Mouse (Mus musculus): Measurements from ENCODE around the gene Nrxn2. TPM values are rescaled to one million over a fixed set of nuclear protein-coding genes. Genes with fewer than 3 reads are reported as not detected.

Nrxn2 gene
- total and polyA plus RNA-seq, 2 experiments from 2014 or later = 49.4 to 256 TPM

DNA sequence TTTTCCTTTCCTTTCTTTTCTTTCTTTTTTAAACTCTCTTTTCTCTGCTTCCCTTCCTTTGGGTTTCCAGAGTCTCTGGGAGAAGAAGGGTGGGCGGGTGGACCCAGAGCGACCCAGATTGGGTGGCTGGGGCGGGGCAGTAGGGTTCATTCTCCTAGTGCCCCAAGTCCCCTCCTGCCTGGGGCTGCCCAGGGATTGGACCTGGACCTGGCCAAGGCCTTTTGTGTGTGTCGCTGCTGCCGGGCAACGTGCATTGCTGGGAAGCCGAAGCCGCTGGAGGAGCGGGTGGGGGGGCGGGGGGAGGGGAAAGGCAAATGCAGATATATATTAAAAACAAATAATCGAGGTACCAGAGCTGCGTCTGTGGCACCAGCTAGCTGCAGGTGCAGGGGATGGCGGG, 114.1 kb downstream of the Nrxn2 start:
- H3K4me1 ChIP-seq (ENCODE audit: insufficient read depth) = peaks cover 8% of the 10 kb centered on the region; the same call in 1 of the 2 replicates
- H3K27ac ChIP-seq (ENCODE audit: low read depth, low read length) = peak overlapping the region; percentile 89
- H3K9me3 ChIP-seq (ENCODE audit: low read length) = no peaks in the 10 kb centered on the region
- WGBS = 8% methylated on average over 13 of the region's 13 CpGs
- DNase-seq (no peak), ATAC-seq (peak; percentile 26)
- TF ChIP-seq CTCF (IDR thresholded peaks at IDR 0.05; ENCODE audit: low read depth) = no peak
- H3K4me3 ChIP-seq (ENCODE audit: low read depth, low read length) = peak overlapping the region; percentile 41
- peak overlapping the region; percentile 65 for H3K9ac ChIP-seq
- no peaks in the 10 kb centered on the region for H3K27me3 ChIP-seq (ENCODE audit: insufficient read depth, low read length)
- H3K36me3 ChIP-seq (ENCODE audit: insufficient read depth) = peaks cover 7% of the 10 kb centered on the region; the same call in 1 of the 2 replicates
- H3K4me2 ChIP-seq (ENCODE audit: low read depth) = peak overlapping the region; percentile 60

DNA sequence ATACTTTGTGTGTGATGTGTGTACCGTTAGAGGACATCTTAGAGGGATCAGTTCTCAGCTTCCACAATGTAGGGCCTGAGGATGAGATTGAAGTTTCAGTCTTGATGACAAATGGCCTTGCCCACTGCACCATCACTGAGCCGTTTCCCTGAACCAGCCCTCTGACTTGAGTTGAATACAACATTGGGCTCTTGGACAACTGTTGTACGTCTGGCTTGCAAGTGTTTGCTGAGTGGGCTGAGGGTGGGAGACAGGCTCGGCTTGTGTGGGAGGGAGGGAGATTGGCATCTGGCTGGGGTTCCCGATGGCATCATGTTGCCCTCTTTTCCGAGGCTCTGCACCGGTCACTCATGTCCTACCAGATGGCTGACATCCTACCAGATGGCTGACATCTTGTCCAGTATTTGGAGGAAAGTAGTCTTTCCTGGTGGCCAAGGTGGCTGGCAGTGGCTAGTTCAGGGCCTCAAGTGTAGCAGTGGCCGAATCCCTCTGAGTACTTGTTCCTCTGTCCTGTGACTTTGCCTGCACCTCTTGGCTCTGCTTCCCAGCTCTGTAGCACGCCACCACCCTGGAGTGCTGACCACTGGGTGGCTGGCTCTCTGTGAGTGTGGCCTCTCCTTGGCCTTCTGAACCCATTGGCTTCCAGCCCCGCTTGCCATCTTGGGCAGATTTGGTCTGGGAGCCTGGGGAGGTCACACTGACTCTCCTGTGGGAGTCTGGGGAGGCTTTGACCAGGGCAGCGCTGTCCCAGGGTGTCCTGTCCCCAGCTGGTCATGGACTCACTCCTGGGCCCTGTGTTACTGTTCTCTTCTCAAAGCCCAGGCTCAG, 115.0 kb downstream of the Nrxn2 start:
- Histone ChIP-seq H3K36me3 (ENCODE audit: insufficient read depth) (0 out of 2 replicates have a peak, but pooled peaks cover 3% of the 10 kb centered on the region), H3K27me3 (ENCODE audit: insufficient read depth, low read length) (no peaks in the 10 kb centered on the region), H3K4me3 (ENCODE audit: low read depth, low read length) (no peak overlapping the region), H3K4me2 (ENCODE audit: low read depth) (peak overlapping the region; percentile 60; the same call in 1 of the 2 replicates), H3K27ac (ENCODE audit: low read depth, low read length) (peak overlapping the region; percentile 89; the same call in 1 of the 2 replicates), H3K4me1 (ENCODE audit: insufficient read depth) (0 out of 2 replicates have a peak, but pooled peaks cover 8% of the 10 kb centered on the region), H3K9ac (no peak overlapping the region), H3K9me3 (ENCODE audit: low read length) (no peaks in the 10 kb centered on the region)
- no peak for TF ChIP-seq CTCF (IDR thresholded peaks at IDR 0.05; ENCODE audit: low read depth)
- no peak for ATAC-seq
- no peak for DNase-seq
- 62% methylated on average over 11 of the region's 11 CpGs for WGBS

GRCm38 (mm10) chr19:6534118-6534415, 115.5 kb downstream of the Nrxn2 start:
- Histone ChIP-seq H3K27ac (ENCODE audit: low read depth, low read length) (0 out of 2 replicates have a peak overlapping the region, but pooled peaks have one; percentile 89), H3K9me3 (ENCODE audit: low read length) (no peaks in the 10 kb centered on the region), H3K36me3 (ENCODE audit: insufficient read depth) (no peaks in the 10 kb centered on the region), H3K4me3 (ENCODE audit: low read depth, low read length) (no peak overlapping the region), H3K27me3 (ENCODE audit: insufficient read depth, low read length) (no peaks in the 10 kb centered on the region), H3K4me1 (ENCODE audit: insufficient read depth) (0 out of 2 replicates have a peak, but pooled peaks cover 8% of the 10 kb centered on the region), H3K4me2 (ENCODE audit: low read depth) (no peak overlapping the region), H3K9ac (no peak overlapping the region)
- no peak for TF ChIP-seq CTCF (IDR thresholded peaks at IDR 0.05; ENCODE audit: low read depth)
- 45% methylated on average over 5 of the region's 5 CpGs for WGBS
- no peak for DNase-seq
- no peak for ATAC-seq

DNA sequence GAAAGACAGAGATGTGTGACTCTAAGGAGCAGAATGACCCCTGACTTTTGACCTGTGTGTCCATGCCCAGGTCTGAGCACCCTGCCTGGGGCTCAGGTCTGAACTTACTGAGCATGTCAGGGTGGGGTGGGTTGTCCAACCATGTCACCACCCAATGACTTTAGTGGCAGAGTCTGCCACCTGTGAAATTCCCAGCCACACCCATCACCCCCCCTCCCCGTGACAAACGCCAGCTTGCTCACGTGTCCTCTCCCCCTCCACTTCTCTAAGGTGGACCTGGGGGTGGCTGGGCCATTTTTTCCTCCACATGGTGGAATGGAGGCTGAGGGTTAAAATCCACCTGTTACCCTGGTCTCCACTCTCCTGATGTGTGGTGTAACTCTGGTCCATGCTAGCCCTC, 117.7 kb downstream of the Nrxn2 start:
- Histone ChIP-seq H3K4me2 (ENCODE audit: low read depth) (no peak overlapping the region), H3K9me3 (ENCODE audit: low read length) (no peaks in the 10 kb centered on the region), H3K36me3 (ENCODE audit: insufficient read depth) (no peaks in the 10 kb centered on the region), H3K27me3 (ENCODE audit: insufficient read depth, low read length) (no peaks in the 10 kb centered on the region), H3K9ac (no peak overlapping the region), H3K4me1 (ENCODE audit: insufficient read depth) (0 out of 2 replicates have a peak, but pooled peaks cover 8% of the 10 kb centered on the region), H3K27ac (ENCODE audit: low read depth, low read length) (no peak overlapping the region), H3K4me3 (ENCODE audit: low read depth, low read length) (no peak overlapping the region)
- no peak for ATAC-seq
- no peak for TF ChIP-seq CTCF (IDR thresholded peaks at IDR 0.05; ENCODE audit: low read depth)
- WGBS = 71% methylated on average over 3 of the region's 3 CpGs
- DNase-seq = no peak

DNA sequence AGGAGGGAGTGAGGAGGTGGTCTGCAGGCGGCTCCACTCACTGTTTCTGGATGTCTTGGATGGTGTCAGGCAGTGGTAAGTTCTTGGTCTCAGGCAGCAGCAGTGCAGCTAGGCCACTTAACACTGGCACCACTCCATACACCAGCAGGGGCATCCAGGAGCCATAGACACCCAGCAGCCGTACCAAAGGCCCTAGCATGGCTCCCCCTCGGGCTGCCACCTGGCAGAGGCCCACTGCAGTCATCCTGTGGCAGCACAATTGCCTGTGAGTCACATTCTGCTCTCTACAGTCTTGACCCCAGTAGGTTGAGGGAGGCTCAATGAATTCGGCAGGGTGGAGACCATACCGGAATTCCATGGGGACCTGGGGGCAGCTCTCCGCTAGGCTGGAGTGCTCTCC, 118.2 kb downstream of the Nrxn2 start:
- no peak for TF ChIP-seq CTCF (IDR thresholded peaks at IDR 0.05; ENCODE audit: low read depth)
- H3K4me3 ChIP-seq (ENCODE audit: low read depth, low read length) = no peak overlapping the region
- DNase-seq = no peak

GRCm38 (mm10) chr19:6537526-6537925, 119.0 kb downstream of the Nrxn2 start:
- WGBS = 81% methylated on average over 8 of the region's 8 CpGs
- Histone ChIP-seq H3K27ac (ENCODE audit: low read depth, low read length) (no peak overlapping the region), H3K36me3 (ENCODE audit: insufficient read depth) (no peaks in the 10 kb centered on the region), H3K4me2 (ENCODE audit: low read depth) (no peak overlapping the region), H3K9ac (no peak overlapping the region), H3K27me3 (ENCODE audit: insufficient read depth, low read length) (no peaks in the 10 kb centered on the region), H3K9me3 (ENCODE audit: low read length) (no peaks in the 10 kb centered on the region), H3K4me1 (ENCODE audit: insufficient read depth) (0 out of 2 replicates have a peak, but pooled peaks cover 6% of the 10 kb centered on the region), H3K4me3 (ENCODE audit: low read depth, low read length) (no peak overlapping the region)
- no peak for TF ChIP-seq CTCF (IDR thresholded peaks at IDR 0.05; ENCODE audit: low read depth)
- DNase-seq = no peak
- no peak for ATAC-seq

More for the DNA sequence above, 118.2 kb downstream of the Nrxn2 start:
- Histone ChIP-seq H3K36me3 (ENCODE audit: insufficient read depth) (no peaks in the 10 kb centered on the region), H3K9me3 (ENCODE audit: low read length) (no peaks in the 10 kb centered on the region), H3K9ac (no peak overlapping the region), H3K27me3 (ENCODE audit: insufficient read depth, low read length) (no peaks in the 10 kb centered on the region), H3K4me1 (ENCODE audit: insufficient read depth) (0 out of 2 replicates have a peak, but pooled peaks cover 8% of the 10 kb centered on the region), H3K27ac (ENCODE audit: low read depth, low read length) (no peak overlapping the region), H3K4me2 (ENCODE audit: low read depth) (no peak overlapping the region)
- WGBS = 58% methylated on average over 6 of the region's 6 CpGs
- no peak for ATAC-seq

DNA sequence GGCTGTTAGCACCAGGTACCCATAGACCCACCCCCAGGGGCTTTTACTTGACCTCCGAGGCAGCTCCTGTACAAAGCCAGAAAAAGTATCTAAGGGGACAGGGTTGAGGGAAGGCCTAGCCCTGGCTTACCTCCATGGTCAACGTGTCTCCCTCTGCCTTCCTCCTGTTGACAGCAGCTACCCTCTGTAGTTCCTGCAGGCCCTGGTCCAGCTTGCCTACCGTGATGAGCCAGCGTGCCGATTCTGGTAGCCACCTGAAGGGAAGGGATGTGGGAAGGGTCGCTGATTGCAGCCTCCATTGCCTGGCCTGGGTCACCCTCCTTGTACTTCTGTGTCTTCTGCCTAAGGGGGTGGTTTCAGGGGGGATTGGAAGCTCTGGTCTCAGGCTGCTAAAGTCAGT, 120.0 kb downstream of the Nrxn2 start:
- H3K27ac ChIP-seq (ENCODE audit: low read depth, low read length) = no peak overlapping the region
- no peak overlapping the region for H3K9ac ChIP-seq
- no peaks in the 10 kb centered on the region for H3K27me3 ChIP-seq (ENCODE audit: insufficient read depth, low read length)
- no peaks in the 10 kb centered on the region for H3K4me1 ChIP-seq (ENCODE audit: insufficient read depth)
- no peaks in the 10 kb centered on the region for H3K36me3 ChIP-seq (ENCODE audit: insufficient read depth)
- H3K9me3 ChIP-seq (ENCODE audit: low read length) = no peaks in the 10 kb centered on the region
- ATAC-seq (no peak), DNase-seq (no peak)
- no peak for TF ChIP-seq CTCF (IDR thresholded peaks at IDR 0.05; ENCODE audit: low read depth)
- no peak overlapping the region for H3K4me3 ChIP-seq (ENCODE audit: low read depth, low read length)
- 91% methylated on average over 6 of the region's 6 CpGs for WGBS
- no peak overlapping the region for H3K4me2 ChIP-seq (ENCODE audit: low read depth)
